Mouse (Mus musculus): Measurements from ENCODE around the gene Rnf213.

Rnf213 gene

GRCm38 (mm10) chr11:119516677-119517361 lies 123.9 kb downstream of the Rnf213 start:
- peak; percentile 75 for DNase-seq

- no peak for DNase-seq
These were observed 126.5 kb downstream of the Rnf213 start for GRCm38 (mm10) chr11:119519387-119519786.

DNA sequence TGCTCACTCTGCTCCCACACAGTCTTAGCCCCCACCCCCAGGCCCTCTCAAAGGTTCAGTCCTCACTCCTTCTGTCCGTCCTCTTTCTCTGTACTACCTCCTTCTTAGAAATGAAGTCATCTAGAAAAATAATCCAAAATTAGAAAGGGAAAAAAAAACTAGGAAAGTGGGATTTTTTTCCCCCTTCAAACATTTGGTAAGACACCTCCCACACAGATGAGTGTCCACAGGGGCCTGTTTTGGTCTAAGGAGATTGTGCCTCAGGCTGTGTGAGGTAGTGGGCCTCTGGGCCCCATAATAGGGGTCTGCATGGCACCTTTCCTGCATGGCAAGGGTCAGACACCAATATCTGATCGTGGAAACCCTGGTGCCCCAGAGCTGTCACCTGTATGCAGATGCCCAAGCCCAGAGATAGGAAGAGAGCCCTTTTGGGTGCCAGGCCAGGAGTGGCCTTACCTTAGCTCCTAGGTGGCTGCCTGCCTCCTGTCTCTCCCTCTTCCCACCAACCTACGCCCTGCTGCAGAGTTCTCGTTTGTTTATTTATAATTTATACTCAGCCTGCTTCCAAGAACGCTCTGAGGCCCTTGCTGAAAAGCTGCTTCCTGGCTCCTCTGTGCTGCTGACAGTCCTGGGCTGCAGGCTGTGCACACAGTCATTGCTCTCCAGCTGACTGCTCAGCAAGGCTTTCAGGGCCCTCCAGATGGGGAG lies 127.3 kb downstream of the Rnf213 start:
- no peak for DNase-seq

DNA sequence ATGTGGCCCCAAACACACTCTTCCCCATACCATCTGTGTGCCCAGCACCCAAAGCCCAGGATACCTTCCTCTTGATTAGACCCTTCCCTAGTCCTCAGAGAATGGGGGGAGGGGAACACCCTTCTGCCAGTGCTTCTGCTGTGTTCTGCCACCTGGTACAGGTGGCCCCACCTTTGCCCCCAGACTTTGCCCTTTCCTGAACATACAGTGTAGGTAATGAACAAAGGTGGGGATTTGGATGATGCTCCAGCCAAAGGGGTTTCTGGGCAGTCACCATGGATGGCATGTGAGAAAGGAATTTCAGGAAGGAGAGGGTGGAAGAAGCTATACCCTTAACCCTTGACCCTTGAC lies 127.8 kb downstream of the Rnf213 start:
- peak; percentile 55 for DNase-seq

- DNase-seq, result peak; percentile 91
These were observed 129.2 kb downstream of the Rnf213 start for GRCm38 (mm10) chr11:119521920-119522710.

DNA sequence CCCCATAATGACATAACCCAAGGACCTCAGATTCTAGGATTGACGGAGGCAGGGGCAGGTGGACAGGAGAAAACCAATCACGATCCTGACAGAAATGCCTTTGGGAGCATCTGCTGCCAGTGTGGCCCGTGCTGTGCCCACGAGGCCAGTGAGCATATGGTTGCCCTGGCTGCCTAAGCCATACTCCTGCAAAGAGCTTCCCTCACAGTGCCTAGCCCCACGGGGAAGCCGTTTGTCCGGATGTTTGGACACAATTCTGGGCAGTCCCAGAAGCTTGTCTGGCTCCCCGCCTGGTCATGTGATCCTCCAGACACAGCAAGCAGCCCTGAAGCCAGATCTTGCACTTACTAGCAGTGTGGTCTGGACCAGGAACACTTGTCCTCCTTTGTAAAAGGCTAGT lies 129.9 kb downstream of the Rnf213 start:
- peak; percentile 99 for DNase-seq

- peak; percentile 64 for DNase-seq
These were observed 130.5 kb downstream of the Rnf213 start for GRCm38 (mm10) chr11:119523392-119523791.

- peak; percentile 81 for DNase-seq
These were observed 131.6 kb downstream of the Rnf213 start for GRCm38 (mm10) chr11:119524545-119524949.

GRCm38 (mm10) chr11:119526068-119526966 lies 133.4 kb downstream of the Rnf213 start:
- no peak for DNase-seq

- DNase-seq, result no peak
These were observed 136.0 kb downstream of the Rnf213 start for GRCm38 (mm10) chr11:119528930-119529329.

GRCm38 (mm10) chr11:119532460-119532859 lies 139.6 kb downstream of the Rnf213 start:
- peak; percentile 93 for DNase-seq

DNA sequence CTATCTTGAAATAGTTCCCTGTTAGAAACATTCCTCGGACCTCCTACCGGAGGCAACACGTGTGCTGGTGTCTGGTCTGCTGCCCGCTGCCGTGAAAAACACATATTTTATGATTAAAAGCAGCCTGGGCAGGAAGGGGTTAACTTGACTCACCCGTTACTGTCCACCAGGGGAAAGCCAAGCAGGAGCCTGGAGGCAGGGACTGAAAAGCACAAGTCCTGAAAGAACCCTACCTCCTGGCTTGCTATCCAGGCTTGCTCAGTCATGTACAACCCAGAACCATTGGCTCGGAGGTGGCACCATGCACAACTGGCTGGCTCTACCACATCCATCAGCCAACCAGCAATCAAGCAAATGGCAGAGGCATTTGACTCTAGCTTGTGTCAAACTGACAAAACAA lies 140.8 kb downstream of the Rnf213 start:
- no peak for DNase-seq

Data from cerebellum, adult 9-11 months (tissue).